Mouse (Mus musculus): ENCODE results near the gene Kif16b. TPM values are rescaled to one million over a fixed set of nuclear protein-coding genes. Genes with fewer than 3 reads are reported as not detected.

Kif16b gene
- total and polyA plus RNA-seq, 3 experiments = 10.7 to 32.0 (median 13.0) TPM

- H3K4me3 ChIP-seq (ENCODE audit: control insufficient read depth in 1 of 2, insufficient read depth in 1 of 2, low read depth in 2 of 2, low read length in 2 of 2) = no peak overlapping the region
- DNase-seq (ENCODE audit: low read depth, low spot score) = no peak
- no peaks in the 10 kb centered on the region for H3K9me3 ChIP-seq (replicated peaks; ENCODE audit: insufficient read depth, low read length)
- H3K36me3 ChIP-seq (ENCODE audit: control insufficient read depth in 1 of 2, insufficient read depth in 2 of 2, low read length in 2 of 2) = no peaks in the 10 kb centered on the region
- H3K27ac ChIP-seq (ENCODE audit: control insufficient read depth, low read depth, low read length) = no peak overlapping the region
- no peak for TF ChIP-seq TBP (IDR thresholded peaks at IDR 0.05; ENCODE audit: low read depth, low read length)
- no peak overlapping the region for H3K9ac ChIP-seq (ENCODE audit: control insufficient read depth, low read depth, low read length, poor library complexity, severe bottlenecking)
- H3K79me2 ChIP-seq (ENCODE audit: control insufficient read depth, insufficient read depth, low read length, poor library complexity) = no peaks in the 10 kb centered on the region
- no peaks in the 10 kb centered on the region for H3K27me3 ChIP-seq (ENCODE audit: control insufficient read depth in 1 of 2, insufficient read depth in 2 of 2, low read length in 2 of 2)
- H3K4me1 ChIP-seq (ENCODE audit: control insufficient read depth in 1 of 2, insufficient read depth in 2 of 2, low read length in 2 of 2) = no peaks in the 10 kb centered on the region
Measured at GRCm38 (mm10) chr2:142717591-142717990, 183.7 kb downstream of the Kif16b start.

- no peak for DNase-seq (ENCODE audit: low read depth, low spot score)
- H3K27me3 ChIP-seq (ENCODE audit: control insufficient read depth in 1 of 2, insufficient read depth in 2 of 2, low read length in 2 of 2) = no peaks in the 10 kb centered on the region
- H3K9me3 ChIP-seq (replicated peaks; ENCODE audit: insufficient read depth, low read length) = no peaks in the 10 kb centered on the region
- H3K27ac ChIP-seq (ENCODE audit: control insufficient read depth, low read depth, low read length) = no peak overlapping the region
- no peak overlapping the region for H3K4me3 ChIP-seq (ENCODE audit: control insufficient read depth in 1 of 2, insufficient read depth in 1 of 2, low read depth in 2 of 2, low read length in 2 of 2)
- TF ChIP-seq SMC3 (IDR thresholded peaks at IDR 0.05; ENCODE audit: low read depth, low read length) = no peak
- no peak for TF ChIP-seq BHLHE40 (IDR thresholded peaks at IDR 0.05; ENCODE audit: borderline replicate concordance, low read depth, low read length)
- TF ChIP-seq MYB (IDR thresholded peaks at IDR 0.05; ENCODE audit: low read depth, low read length) = no peak
- no peak for TF ChIP-seq ZKSCAN1 (IDR thresholded peaks at IDR 0.05; ENCODE audit: low read depth, low read length)
- no peak for TF ChIP-seq HCFC1 (IDR thresholded peaks at IDR 0.05; ENCODE audit: low read depth, low read length)
- no peak for TF ChIP-seq MEF2A (IDR thresholded peaks at IDR 0.05; ENCODE audit: extremely low read depth, insufficient replicate concordance, low read depth, low read length, poor library complexity, severe bottlenecking)
- no peak for TF ChIP-seq MAX (IDR thresholded peaks at IDR 0.05; ENCODE audit: low read length)
- TF ChIP-seq POLR2AphosphoS2 (IDR thresholded peaks at IDR 0.05; ENCODE audit: low read length) = no peak
- no peak for TF ChIP-seq GABPA (IDR thresholded peaks at IDR 0.05; ENCODE audit: low read depth, low read length)
- no peak for TF ChIP-seq USF2 (IDR thresholded peaks at IDR 0.05; ENCODE audit: borderline replicate concordance in 1 of 2, insufficient read depth in 1 of 2, low read depth in 1 of 2, low read length in 2 of 2)
- H3K36me3 ChIP-seq (ENCODE audit: control insufficient read depth in 1 of 2, insufficient read depth in 2 of 2, low read length in 2 of 2) = no peaks in the 10 kb centered on the region
- no peaks in the 10 kb centered on the region for H3K4me1 ChIP-seq (ENCODE audit: control insufficient read depth in 1 of 2, insufficient read depth in 2 of 2, low read length in 2 of 2)
- H3K9ac ChIP-seq (ENCODE audit: control insufficient read depth, low read depth, low read length, poor library complexity, severe bottlenecking) = no peak overlapping the region
- H3K79me2 ChIP-seq (ENCODE audit: control insufficient read depth, insufficient read depth, low read length, poor library complexity) = no peaks in the 10 kb centered on the region
Measured at GRCm38 (mm10) chr2:142715912-142716260, 185.4 kb downstream of the Kif16b start.

- H3K79me2 ChIP-seq (ENCODE audit: control insufficient read depth, insufficient read depth, low read length, poor library complexity) = no peaks in the 10 kb centered on the region
- H3K36me3 ChIP-seq (ENCODE audit: control insufficient read depth in 1 of 2, insufficient read depth in 2 of 2, low read length in 2 of 2) = no peaks in the 10 kb centered on the region
- DNase-seq (ENCODE audit: low read depth, low spot score) = no peak
- no peak overlapping the region for H3K27ac ChIP-seq (ENCODE audit: control insufficient read depth, low read depth, low read length)
- H3K4me1 ChIP-seq (ENCODE audit: control insufficient read depth in 1 of 2, insufficient read depth in 2 of 2, low read length in 2 of 2) = no peaks in the 10 kb centered on the region
- H3K9ac ChIP-seq (ENCODE audit: control insufficient read depth, low read depth, low read length, poor library complexity, severe bottlenecking) = no peak overlapping the region
- no peak overlapping the region for H3K4me3 ChIP-seq (ENCODE audit: control insufficient read depth in 1 of 2, insufficient read depth in 1 of 2, low read depth in 2 of 2, low read length in 2 of 2)
- H3K9me3 ChIP-seq (replicated peaks; ENCODE audit: insufficient read depth, low read length) = no peaks in the 10 kb centered on the region
- no peak for TF ChIP-seq ZC3H11A (IDR thresholded peaks at IDR 0.05; ENCODE audit: low read depth, low read length)
- TF ChIP-seq RAD21 (IDR thresholded peaks at IDR 0.05; ENCODE audit: low read depth, low read length) = no peak
- TF ChIP-seq TAL1 (IDR thresholded peaks at IDR 0.05; ENCODE audit: low read length) = no peak
- no peak for TF ChIP-seq ZNF384 (IDR thresholded peaks at IDR 0.05; ENCODE audit: low read depth, low read length)
- TF ChIP-seq MEF2A (IDR thresholded peaks at IDR 0.05; ENCODE audit: extremely low read depth, insufficient replicate concordance, low read depth, low read length, poor library complexity, severe bottlenecking) = no peak
- H3K27me3 ChIP-seq (ENCODE audit: control insufficient read depth in 1 of 2, insufficient read depth in 2 of 2, low read length in 2 of 2) = no peaks in the 10 kb centered on the region
Measured at GRCm38 (mm10) chr2:142715186-142715911, 186.0 kb downstream of the Kif16b start.
